Mouse (Mus musculus) embryonic facial prominence, embryonic 11.5 days (tissue): ENCODE results near the gene Tnrc6b. TPM values are rescaled to one million over a fixed set of nuclear protein-coding genes. Genes with fewer than 3 reads are reported as not detected.
A peak's percentile ranks its signal among the peaks of the same experiment; 100 is the strongest.

Source experiments
- ATAC-seq: fragments of 200-750 bp; cut with Nextera tagmentation; replicated peaks from 2 replicates; pipeline ENCODE4 v1.8.0; 2017; ENCODE audit warnings: low read depth; ENCODE audit not compliant: insufficient number of reproducible peaks, low FRiP score, low TSS enrichment
- DNase-seq: peaks from one replicate; pipeline ENCODE4 v3.0.0-alpha.2; 2015; ENCODE audit warnings: low spot score
- H3K27ac ChIP-seq: fragments of 300-500 bp; sonication (generic); replicated peaks from 2 replicates; pipeline ENCODE4 v1.5.1; 2014; ENCODE audit warnings: mild to moderate bottlenecking, low read depth, low read length, control low read depth
- H3K27me3 ChIP-seq: fragments of 300-500 bp; sonication (generic); 2 replicates; pipeline ENCODE4 v1.6.1; 2014; ENCODE audit warnings: mild to moderate bottlenecking, low read length, moderate library complexity, mixed read lengths; ENCODE audit not compliant: control insufficient read depth, insufficient read depth
- H3K36me3 ChIP-seq: fragments of 300-500 bp; sonication (generic); replicated peaks from 2 replicates; pipeline ENCODE4 v1.6.1; 2014; ENCODE audit warnings: low read depth, mild to moderate bottlenecking, low read length, moderate library complexity, mixed read lengths; ENCODE audit not compliant: control insufficient read depth, insufficient read depth
- H3K4me1 ChIP-seq: fragments of 300-500 bp; sonication (generic); 2 replicates; pipeline ENCODE4 v1.6.1; 2014; ENCODE audit warnings: low read length, mixed read lengths; ENCODE audit not compliant: control insufficient read depth, insufficient read depth
- H3K4me2 ChIP-seq: fragments of 300-500 bp; sonication (generic); 2 replicates; pipeline ENCODE4 v1.6.1; 2014; ENCODE audit warnings: low read depth, mild to moderate bottlenecking, control low read depth, low read length, moderate library complexity
- H3K4me3 ChIP-seq: fragments of 300-500 bp; sonication (generic); 2 replicates; pipeline ENCODE4 v1.5.1; 2014; ENCODE audit warnings: low read depth, low read length, control low read depth
- H3K9ac ChIP-seq: fragments of 300-500 bp; sonication (generic); replicated peaks from 2 replicates; pipeline ENCODE4 v1.6.1; 2014; ENCODE audit warnings: mild to moderate bottlenecking, control low read depth, low read length
- H3K9me3 ChIP-seq: fragments of 300-500 bp; sonication (generic); replicated peaks from 2 replicates; pipeline ENCODE4 v1.6.1; 2016; ENCODE audit warnings: mild to moderate bottlenecking, low read length, inconsistent platforms, mixed read lengths; ENCODE audit not compliant: control insufficient read depth
- WGBS: fragments of 180-500 bp; shearing (Covaris S2); extraction: QIAGEN DNeasy Blood & Tissue Kit; methylation state at CpG from one replicate; pipeline ENCODE4 v1.1.7; 2014; 5-methylcytosine and 5-hydroxymethylcytosine counted together
- polyA plus RNA-seq: library from polyadenylated mRNA; unstranded; fragments of >200 nt; fragmentation: Nextera tagmentation; extraction: Ambion mirVana; gene quantifications from 2 replicates; pipeline ENCODE4 v1.2.1, GENCODE M21; 2014

Gene Tnrc6b
- polyA plus RNA-seq, 1 experiment from 2014 or later, result 11.5 TPM

DNA sequence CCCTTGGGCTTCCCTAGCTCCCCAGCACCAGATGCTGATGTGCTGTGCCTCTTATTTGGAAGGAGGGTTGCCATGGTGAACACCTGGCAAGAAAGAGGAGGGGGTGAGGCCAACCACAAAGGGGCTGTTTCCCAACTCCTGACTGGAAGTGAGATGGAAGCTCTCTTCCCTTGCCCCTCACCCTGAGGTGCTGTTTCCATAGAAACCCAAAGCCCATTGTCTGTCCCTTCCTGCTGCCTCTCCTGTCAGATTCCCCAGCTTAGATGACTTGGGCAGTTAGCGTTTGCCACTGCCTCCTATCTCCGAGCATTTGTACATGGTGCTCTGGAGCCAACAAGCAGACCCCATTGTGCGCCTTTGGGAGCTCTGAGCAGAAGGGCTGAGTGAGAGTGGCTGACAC is 17.6 kb upstream of the Tnrc6b start:
- Histone ChIP-seq H3K4me3 (no peak overlapping the region), H3K4me1 (peaks cover 3% of the 10 kb centered on the region; the same call in 1 of the 2 replicates), H3K36me3 (no peaks in the 10 kb centered on the region), H3K9ac (no peak overlapping the region), H3K27ac (no peak overlapping the region), H3K4me2 (no peak overlapping the region), H3K9me3 (no peaks in the 10 kb centered on the region), H3K27me3 (no peaks in the 10 kb centered on the region)
- DNase-seq (no peak), ATAC-seq (no peak)
- 34% methylated on average over 3 of the region's 3 CpGs for WGBS

DNA sequence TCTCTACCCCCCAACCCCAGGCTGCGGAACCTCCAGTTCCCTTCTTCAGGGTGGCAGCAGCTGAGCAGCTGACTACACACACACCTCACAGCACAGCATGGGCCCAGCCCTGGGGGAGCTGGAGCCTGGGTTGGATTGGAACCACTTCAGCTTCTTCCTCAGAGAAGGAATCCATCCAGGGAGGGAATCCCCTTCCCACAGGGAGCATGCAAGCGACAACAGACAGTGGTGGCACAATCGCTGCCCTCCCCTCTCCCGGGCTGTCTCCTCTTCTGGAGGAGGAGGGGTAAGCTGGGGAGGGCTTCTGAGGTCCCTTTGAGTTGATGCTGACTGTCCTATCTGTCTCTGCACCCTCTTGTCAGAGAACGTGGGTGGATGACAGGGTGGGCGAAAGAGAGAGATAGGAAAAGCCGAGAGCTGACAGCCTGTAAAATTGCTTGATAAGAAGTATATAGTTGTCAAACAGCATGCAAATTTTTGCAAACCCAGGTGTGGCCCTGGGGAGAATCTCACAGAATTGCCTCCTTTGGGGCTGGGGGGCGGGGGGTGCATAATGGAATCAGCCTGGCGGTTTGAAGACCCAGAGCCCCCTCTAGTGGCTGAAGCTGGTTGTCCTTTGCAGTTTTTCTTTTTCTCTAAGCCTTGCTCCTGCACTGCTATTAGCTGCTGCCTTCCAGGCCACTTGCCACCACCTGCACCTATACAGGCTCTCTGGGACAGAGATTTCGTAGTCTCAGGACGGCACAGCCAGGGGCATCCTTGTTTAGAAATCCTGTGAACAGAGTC is 16.8 kb upstream of the Tnrc6b start:
- ATAC-seq, result no peak
- no peaks in the 10 kb centered on the region for H3K9me3 ChIP-seq
- H3K4me1 ChIP-seq, result peaks cover 3% of the 10 kb centered on the region; the same call in 1 of the 2 replicates
- peak overlapping the region; percentile 25; the same call in 1 of the 2 replicates for H3K9ac ChIP-seq
- H3K4me3 ChIP-seq, result no peak overlapping the region
- H3K27ac ChIP-seq, result no peak overlapping the region
- no peaks in the 10 kb centered on the region for H3K27me3 ChIP-seq
- DNase-seq, result peak; percentile 77
- H3K36me3 ChIP-seq, result no peaks in the 10 kb centered on the region
- 28% methylated on average over 11 of the region's 11 CpGs for WGBS
- H3K4me2 ChIP-seq, result no peak overlapping the region

GRCm38 (mm10) chr15:80697564-80697963 is 13.5 kb upstream of the Tnrc6b start:
- Histone ChIP-seq H3K4me1 (peaks cover 3% of the 10 kb centered on the region; the same call in 1 of the 2 replicates), H3K4me2 (no peak overlapping the region), H3K36me3 (no peaks in the 10 kb centered on the region), H3K9ac (no peak overlapping the region), H3K9me3 (no peaks in the 10 kb centered on the region), H3K27ac (no peak overlapping the region), H3K4me3 (no peak overlapping the region), H3K27me3 (no peaks in the 10 kb centered on the region)
- no peak for DNase-seq
- no peak for ATAC-seq
- 41% methylated on average over 5 of the region's 5 CpGs for WGBS

DNA sequence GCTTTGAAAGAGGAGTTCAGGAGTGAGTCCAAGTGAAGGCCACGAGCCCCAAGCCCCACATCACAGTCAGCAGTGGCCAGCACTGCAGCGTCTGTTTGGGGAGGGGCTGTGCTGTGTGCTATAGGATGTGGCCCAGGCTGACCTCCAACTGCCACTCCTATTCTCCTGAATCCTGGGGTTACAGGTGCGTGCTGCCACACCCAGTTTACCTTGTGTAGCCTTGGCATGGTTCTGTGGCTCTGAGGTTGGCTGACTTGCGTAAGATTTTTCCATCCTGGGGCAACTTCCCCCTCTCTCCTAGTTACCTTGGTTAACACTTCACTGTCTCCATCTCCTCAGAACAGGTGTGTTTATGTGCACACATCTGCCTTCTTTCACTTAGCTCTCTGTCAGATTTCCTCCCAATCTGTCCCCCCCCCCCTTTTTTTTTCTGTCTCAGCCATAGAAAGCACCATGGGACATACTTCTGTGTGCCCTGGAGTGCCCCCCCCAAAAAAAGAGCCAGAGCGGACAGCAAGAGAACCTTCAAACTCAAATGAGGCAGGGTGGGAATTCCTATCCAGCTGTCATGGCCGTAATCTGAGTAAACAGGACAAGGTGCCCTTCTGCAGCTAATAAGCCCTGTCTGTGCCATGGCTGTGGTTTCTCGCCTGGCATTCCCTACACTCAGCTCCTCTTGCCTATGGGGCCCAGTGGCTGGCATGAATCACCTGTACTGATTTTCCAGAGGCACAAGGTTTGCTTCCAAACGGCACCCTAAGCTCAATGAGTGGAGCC is 9.4 kb upstream of the Tnrc6b start:
- H3K4me2 ChIP-seq, result no peak overlapping the region
- ATAC-seq (no peak), DNase-seq (no peak)
- H3K9me3 ChIP-seq, result no peaks in the 10 kb centered on the region
- no peaks in the 10 kb centered on the region for H3K4me1 ChIP-seq
- no peak overlapping the region for H3K4me3 ChIP-seq
- H3K27me3 ChIP-seq, result no peaks in the 10 kb centered on the region
- 65% methylated on average over 8 of the region's 8 CpGs for WGBS
- H3K36me3 ChIP-seq, result no peaks in the 10 kb centered on the region
- no peak overlapping the region for H3K9ac ChIP-seq
- no peak overlapping the region for H3K27ac ChIP-seq

GRCm38 (mm10) chr15:80702910-80703309 is 8.2 kb upstream of the Tnrc6b start:
- DNase-seq (no peak), ATAC-seq (no peak)
- no peak overlapping the region for H3K4me2 ChIP-seq
- WGBS, result 82% methylated on average over 5 of the region's 5 CpGs
- no peak overlapping the region for H3K27ac ChIP-seq
- H3K27me3 ChIP-seq, result no peaks in the 10 kb centered on the region
- no peak overlapping the region for H3K4me3 ChIP-seq
- no peaks in the 10 kb centered on the region for H3K9me3 ChIP-seq
- no peak overlapping the region for H3K9ac ChIP-seq
- no peaks in the 10 kb centered on the region for H3K4me1 ChIP-seq
- no peaks in the 10 kb centered on the region for H3K36me3 ChIP-seq

- no peak overlapping the region for H3K9ac ChIP-seq
- WGBS, result 65% methylated on average over 2 of the region's 2 CpGs
- H3K9me3 ChIP-seq, result no peaks in the 10 kb centered on the region
- H3K4me3 ChIP-seq, result no peak overlapping the region
- H3K27me3 ChIP-seq, result no peaks in the 10 kb centered on the region
- no peak overlapping the region for H3K27ac ChIP-seq
- DNase-seq, result no peak
- H3K4me1 ChIP-seq, result no peaks in the 10 kb centered on the region
- no peak for ATAC-seq
- H3K36me3 ChIP-seq, result no peaks in the 10 kb centered on the region
- H3K4me2 ChIP-seq, result no peak overlapping the region
These were observed 7.6 kb upstream of the Tnrc6b start for GRCm38 (mm10) chr15:80703495-80703894.

GRCm38 (mm10) chr15:80704267-80704666 is 6.8 kb upstream of the Tnrc6b start:
- ATAC-seq, result peak; percentile 80; the same call in 1 of the 2 replicates
- Histone ChIP-seq H3K4me2 (no peak overlapping the region), H3K36me3 (no peaks in the 10 kb centered on the region), H3K9me3 (no peaks in the 10 kb centered on the region), H3K27ac (no peak overlapping the region), H3K27me3 (no peaks in the 10 kb centered on the region), H3K4me1 (no peaks in the 10 kb centered on the region), H3K9ac (no peak overlapping the region), H3K4me3 (no peak overlapping the region)
- DNase-seq, result peak; percentile 86
- WGBS, result 2% methylated on average over 7 of the region's 7 CpGs
